Mouse (Mus musculus) bone marrow, adult 2 months (tissue): ENCODE measurements around the gene Ssna1.

Experiments
- CTCF ChIP-seq: fragments of 200-500 bp; IDR thresholded peaks from 2 replicates; pipeline ENCODE4 v1.5.1; 2011; ENCODE audit warnings: low read length, control low read depth; ENCODE audit not compliant: control insufficient read depth, insufficient read depth
- POLR2A ChIP-seq: fragments of 200-500 bp; IDR thresholded peaks from 2 replicates; pipeline ENCODE4 v1.6.1; 2011; ENCODE audit warnings: low read depth, mild to moderate bottlenecking, control low read depth, low read length, borderline replicate concordance; ENCODE audit not compliant: control insufficient read depth

GRCm38 (mm10) chr2:25297093-25297492, 24.9 kb upstream of the Ssna1 start:
- TF ChIP-seq POLR2A (no peak), CTCF (no peak)
